Mouse (Mus musculus): Measurements from ENCODE around the gene Prkcb. TPM values are rescaled to one million over a fixed set of nuclear protein-coding genes. Genes with fewer than 3 reads are reported as not detected.
A peak's percentile ranks its signal among the peaks of the same experiment; 100 is the strongest.

Prkcb gene
- polyA plus RNA-seq, 1 experiment from 2014 or later, result 5.5 TPM

DNA sequence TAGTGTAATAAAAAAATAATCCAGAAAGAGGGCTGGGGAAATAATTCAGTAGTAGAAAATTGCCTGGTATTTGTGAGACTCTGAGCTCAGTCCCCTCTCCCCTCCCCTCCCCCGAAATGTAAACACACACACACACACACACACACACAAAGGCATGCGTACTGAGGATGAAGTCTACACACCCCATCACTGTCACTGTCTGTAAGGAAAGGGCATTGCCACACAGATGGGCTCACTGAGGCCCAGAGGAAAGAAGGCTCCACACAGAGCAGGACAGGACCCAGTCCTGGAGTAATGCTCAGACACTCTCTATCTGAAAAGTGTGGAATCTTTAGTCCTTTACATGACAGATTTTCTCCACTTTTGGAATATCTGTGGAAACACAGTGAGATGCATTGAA lies 178.2 kb downstream of the Prkcb start:
- Histone ChIP-seq H3K36me3 (no peaks in the 10 kb centered on the region), H3K9me3 (no peaks in the 10 kb centered on the region), H3K4me3 (no peak overlapping the region), H3K4me2 (replicated peaks) (no peak overlapping the region), H3K27ac (no peak overlapping the region), H3K27me3 (0 out of 2 replicates have a peak, but pooled peaks cover 6% of the 10 kb centered on the region), H3K4me1 (no peaks in the 10 kb centered on the region), H3K9ac (no peak overlapping the region)
- peak; percentile 19; the same call in 1 of the 2 replicates for ATAC-seq (ENCODE audit: low FRiP score, low read depth)
- 84% methylated on average over 2 of the region's 2 CpGs for WGBS

DNA sequence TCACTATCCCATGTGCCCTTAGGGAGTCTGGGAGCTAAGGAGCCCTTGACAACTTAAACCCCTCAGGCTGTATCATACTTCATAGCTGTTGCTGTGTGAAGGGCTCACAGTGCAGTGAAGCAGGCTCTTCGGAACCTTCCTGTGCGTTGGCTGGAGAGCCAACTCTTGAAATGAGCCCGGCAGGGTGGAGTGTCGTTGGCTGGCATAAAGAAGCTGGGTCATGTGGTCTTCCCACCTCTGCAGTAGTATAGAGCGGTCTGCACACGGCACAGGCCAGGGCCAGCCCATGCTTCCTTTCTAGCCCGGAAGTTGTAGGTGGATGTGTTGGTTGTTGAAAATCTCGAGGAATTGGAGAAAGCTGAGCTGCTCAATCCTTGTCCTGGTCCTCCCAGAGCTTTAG lies 179.3 kb downstream of the Prkcb start:
- WGBS, result 76% methylated on average over 8 of the region's 8 CpGs
- H3K4me1 ChIP-seq, result no peaks in the 10 kb centered on the region
- H3K27me3 ChIP-seq, result 0 out of 2 replicates have a peak, but pooled peaks cover 10% of the 10 kb centered on the region
- ATAC-seq (ENCODE audit: low FRiP score, low read depth), result no peak
- H3K4me3 ChIP-seq, result no peak overlapping the region
- no peak overlapping the region for H3K4me2 ChIP-seq (replicated peaks)
- no peaks in the 10 kb centered on the region for H3K9me3 ChIP-seq
- no peak overlapping the region for H3K27ac ChIP-seq
- H3K36me3 ChIP-seq, result no peaks in the 10 kb centered on the region
- H3K9ac ChIP-seq, result no peak overlapping the region

DNA sequence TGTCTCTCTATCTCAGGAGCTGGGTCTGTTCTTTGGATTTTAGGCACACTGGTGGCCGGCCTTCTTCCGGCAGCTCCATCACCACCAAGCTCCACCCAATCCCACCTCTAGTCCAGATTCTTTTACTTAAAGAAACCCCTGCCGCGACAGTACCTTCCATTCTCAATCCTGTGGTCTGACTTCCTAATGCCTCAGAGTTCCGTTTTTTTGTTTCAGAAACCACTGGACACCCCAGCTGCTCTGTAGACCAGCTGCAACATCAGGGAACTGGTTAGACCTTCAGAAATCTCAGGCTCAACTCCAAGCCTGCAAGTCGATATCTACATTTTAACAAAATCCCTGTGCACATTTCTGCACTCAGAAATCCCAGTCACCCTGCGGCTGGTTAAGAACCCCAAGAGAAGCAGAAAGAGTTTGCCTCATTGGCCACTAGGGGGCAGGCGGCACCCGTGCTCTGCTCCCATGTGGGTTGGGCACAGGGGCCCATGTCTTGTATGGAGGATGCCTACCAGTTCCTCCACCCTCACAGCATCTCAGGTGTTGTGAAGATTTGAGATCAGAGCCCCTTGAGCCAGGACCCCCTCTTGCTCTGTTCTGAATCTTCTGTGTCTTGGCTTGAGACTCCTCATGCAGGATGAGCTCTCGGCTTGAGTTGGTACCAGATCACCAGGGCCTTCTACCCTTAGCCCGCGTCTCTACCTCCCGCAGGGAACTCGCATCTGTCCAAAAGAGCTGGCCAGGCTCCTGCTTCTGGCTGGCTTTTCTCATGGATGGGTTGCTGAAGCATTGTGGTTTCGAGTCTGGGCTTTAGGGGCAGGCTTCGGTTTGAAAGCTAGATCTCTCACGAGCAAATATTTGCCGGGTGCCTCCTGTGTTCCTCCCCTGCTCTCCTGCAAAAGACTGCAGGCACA lies 182.1 kb downstream of the Prkcb start:
- Histone ChIP-seq H3K4me1 (no peaks in the 10 kb centered on the region), H3K9me3 (peaks cover 8% of the 10 kb centered on the region), H3K27me3 (0 out of 2 replicates have a peak, but pooled peaks cover 6% of the 10 kb centered on the region), H3K4me3 (no peak overlapping the region), H3K27ac (no peak overlapping the region), H3K4me2 (replicated peaks) (no peak overlapping the region), H3K36me3 (no peaks in the 10 kb centered on the region), H3K9ac (no peak overlapping the region)
- WGBS, result 59% methylated on average over 18 of the region's 18 CpGs
- ATAC-seq (ENCODE audit: low FRiP score, low read depth), result no peak

GRCm38 (mm10) chr7:122472223-122472622 lies 183.7 kb downstream of the Prkcb start:
- Histone ChIP-seq H3K4me3 (no peak overlapping the region), H3K9me3 (peaks cover 10% of the 10 kb centered on the region), H3K4me1 (no peaks in the 10 kb centered on the region), H3K27ac (no peak overlapping the region), H3K27me3 (0 out of 2 replicates have a peak, but pooled peaks cover 6% of the 10 kb centered on the region), H3K36me3 (no peaks in the 10 kb centered on the region), H3K9ac (no peak overlapping the region), H3K4me2 (replicated peaks) (no peak overlapping the region)
- 79% methylated on average over 5 of the region's 5 CpGs for WGBS
- no peak for ATAC-seq (ENCODE audit: low FRiP score, low read depth)

- Histone ChIP-seq H3K27ac (no peak overlapping the region), H3K27me3 (peaks cover 21% of the 10 kb centered on the region), H3K4me2 (replicated peaks) (no peak overlapping the region), H3K9ac (no peak overlapping the region), H3K4me1 (no peaks in the 10 kb centered on the region), H3K36me3 (no peaks in the 10 kb centered on the region), H3K9me3 (peaks cover 10% of the 10 kb centered on the region), H3K4me3 (no peak overlapping the region)
- no peak for ATAC-seq (ENCODE audit: low FRiP score, low read depth)
These were observed 186.5 kb downstream of the Prkcb start for GRCm38 (mm10) chr7:122475038-122475437.

DNA sequence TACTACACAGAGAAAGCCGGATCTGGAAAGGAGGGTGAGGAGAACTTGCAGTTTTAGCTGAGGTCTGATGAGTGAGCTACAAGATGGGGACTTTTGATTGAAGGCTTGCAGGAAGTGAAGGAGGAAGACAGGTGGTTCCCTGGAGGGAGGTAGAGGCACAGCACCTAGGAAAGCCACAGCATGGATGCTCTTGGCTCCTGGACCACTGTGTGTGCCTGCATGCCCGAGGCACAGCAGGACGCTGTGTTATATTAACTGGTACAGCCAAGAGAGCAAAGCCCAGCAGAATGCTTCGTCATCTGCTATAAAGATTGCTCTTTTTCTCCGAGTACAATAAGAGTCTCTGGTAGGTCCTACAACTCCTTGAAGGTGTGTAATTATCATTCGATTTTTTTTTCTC lies 188.1 kb downstream of the Prkcb start:
- Histone ChIP-seq H3K27ac (no peak overlapping the region), H3K36me3 (no peaks in the 10 kb centered on the region), H3K27me3 (peaks cover 24% of the 10 kb centered on the region), H3K9me3 (peaks cover 10% of the 10 kb centered on the region), H3K4me2 (replicated peaks) (no peak overlapping the region), H3K4me3 (no peak overlapping the region), H3K4me1 (no peaks in the 10 kb centered on the region), H3K9ac (no peak overlapping the region)
- no peak for ATAC-seq (ENCODE audit: low FRiP score, low read depth)
- WGBS, result 73% methylated on average over 6 of the region's 6 CpGs

DNA sequence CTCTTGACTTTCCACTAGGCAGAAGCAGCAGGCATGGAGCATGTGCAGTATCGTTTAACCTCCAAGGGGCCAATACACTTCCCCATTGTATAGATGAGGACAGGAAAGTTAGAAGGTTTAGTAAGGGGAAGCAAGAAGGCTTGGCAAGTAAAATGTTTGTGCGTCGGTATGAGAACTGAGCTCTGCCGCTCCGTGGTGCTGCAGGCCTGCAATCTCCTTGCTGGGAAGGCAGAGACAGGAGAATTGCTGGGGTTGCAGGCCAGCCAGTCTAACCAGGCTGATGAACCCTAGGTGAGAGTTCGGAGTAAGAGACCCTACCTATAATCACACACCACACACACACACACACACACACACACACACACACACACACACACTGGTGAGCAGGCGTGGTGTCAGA lies 188.6 kb downstream of the Prkcb start:
- Histone ChIP-seq H3K27ac (no peak overlapping the region), H3K9ac (no peak overlapping the region), H3K36me3 (no peaks in the 10 kb centered on the region), H3K4me2 (replicated peaks) (no peak overlapping the region), H3K4me1 (no peaks in the 10 kb centered on the region), H3K4me3 (no peak overlapping the region), H3K9me3 (peaks cover 10% of the 10 kb centered on the region), H3K27me3 (peaks cover 23% of the 10 kb centered on the region)
- no peak for ATAC-seq (ENCODE audit: low FRiP score, low read depth)
- WGBS, result 66% methylated on average over 7 of the region's 7 CpGs

- Histone ChIP-seq H3K4me1 (no peaks in the 10 kb centered on the region), H3K9me3 (peaks cover 10% of the 10 kb centered on the region), H3K27ac (no peak overlapping the region), H3K27me3 (peaks cover 20% of the 10 kb centered on the region), H3K4me2 (replicated peaks) (no peak overlapping the region), H3K36me3 (no peaks in the 10 kb centered on the region), H3K9ac (no peak overlapping the region), H3K4me3 (no peak overlapping the region)
- WGBS, result 18% methylated on average over 21 of the region's 21 CpGs
- no peak for ATAC-seq (ENCODE audit: low FRiP score, low read depth)
These were observed 189.3 kb downstream of the Prkcb start for GRCm38 (mm10) chr7:122477566-122478564.

DNA sequence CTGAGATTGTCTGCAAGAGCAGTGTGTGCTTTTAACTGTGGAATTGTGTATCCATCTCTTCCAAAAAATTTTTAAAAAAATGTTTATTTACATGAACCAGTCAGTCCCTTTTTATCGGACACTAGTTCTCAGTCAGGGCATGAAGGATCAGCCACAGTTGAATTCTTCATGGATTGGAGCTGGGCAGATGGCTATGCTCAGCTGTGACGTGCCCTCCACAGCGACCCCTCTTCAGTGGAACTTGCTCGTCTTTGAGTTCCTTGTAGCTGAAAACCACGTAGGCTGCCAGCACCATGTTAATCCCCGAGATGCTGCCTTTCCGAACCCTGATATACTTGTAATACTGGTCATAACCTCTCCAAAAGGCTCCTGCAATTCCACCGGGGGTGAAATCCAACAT lies 195.4 kb downstream of the Prkcb start:
- no peaks in the 10 kb centered on the region for H3K9me3 ChIP-seq
- no peak overlapping the region for H3K4me2 ChIP-seq (replicated peaks)
- H3K27ac ChIP-seq, result no peak overlapping the region
- no peak for ATAC-seq (ENCODE audit: low FRiP score, low read depth)
- H3K27me3 ChIP-seq, result peaks cover 7% of the 10 kb centered on the region
- no peaks in the 10 kb centered on the region for H3K4me1 ChIP-seq
- no peaks in the 10 kb centered on the region for H3K36me3 ChIP-seq
- no peak overlapping the region for H3K4me3 ChIP-seq
- WGBS, result 80% methylated on average over 8 of the region's 8 CpGs
- H3K9ac ChIP-seq, result no peak overlapping the region

GRCm38 (mm10) chr7:122487929-122488571 lies 199.5 kb downstream of the Prkcb start:
- H3K4me3 ChIP-seq, result no peak overlapping the region
- H3K27ac ChIP-seq, result no peak overlapping the region
- H3K9ac ChIP-seq, result no peak overlapping the region
- H3K36me3 ChIP-seq, result no peaks in the 10 kb centered on the region
- no peak for ATAC-seq (ENCODE audit: low FRiP score, low read depth)
- WGBS, result 67% methylated on average over 11 of the region's 11 CpGs
- no peaks in the 10 kb centered on the region for H3K4me1 ChIP-seq
- H3K4me2 ChIP-seq (replicated peaks), result no peak overlapping the region
- no peaks in the 10 kb centered on the region for H3K27me3 ChIP-seq
- H3K9me3 ChIP-seq, result no peaks in the 10 kb centered on the region

- ATAC-seq (ENCODE audit: low FRiP score, low read depth), result no peak
- 91% methylated on average over 8 of the region's 8 CpGs for WGBS
These were observed 203.5 kb downstream of the Prkcb start for GRCm38 (mm10) chr7:122492041-122492440.

More at GRCm38 (mm10) chr7:122492041-122492440, 203.5 kb downstream of the Prkcb start:
- H3K4me3 ChIP-seq, result no peak overlapping the region
- H3K27me3 ChIP-seq, result no peaks in the 10 kb centered on the region
- H3K36me3 ChIP-seq, result no peaks in the 10 kb centered on the region
- no peaks in the 10 kb centered on the region for H3K4me1 ChIP-seq
- no peak overlapping the region for H3K27ac ChIP-seq
- H3K4me2 ChIP-seq (replicated peaks), result no peak overlapping the region
- H3K9me3 ChIP-seq, result no peaks in the 10 kb centered on the region
- no peak overlapping the region for H3K9ac ChIP-seq
